ENCODE assay signal across 19 mouse cellular contexts in genomic region chr2:6227059-6227445, GRCm38 (mm10). TPM values are rescaled to one million over a fixed set of nuclear protein-coding genes. Genes with fewer than 3 reads are reported as not detected.
A peak's percentile ranks its signal among the peaks of the same experiment; 100 is the strongest.
DNase-seq lines count a peak whose midpoint lies in the region; ATAC-seq and TF ChIP-seq lines count a peak whose summit lies in the region.
"Had no signal": no experiment of that assay in that cellular context is flagged by ENCODE, and none has a peak within 500 bp of the region (broad histone marks: within the 10 kb centered on the region; RNA-seq: fewer than 3 reads in every experiment).

No protein-coding gene starts in this region.

- H3K4me2 ChIP-seq in forebrain, postnatal 0 days (ENCODE audit: low read depth) = no peak overlapping the region
- no peak overlapping the region for H3K4me2 ChIP-seq in forebrain, embryonic 16.5 days (ENCODE audit: low read length)
- no peak overlapping the region for H3K4me2 ChIP-seq in midbrain, embryonic 15.5 days
- H3K4me2 ChIP-seq in midbrain, embryonic 16.5 days (ENCODE audit: low read length) = no peak overlapping the region
- H3K4me2 ChIP-seq: forebrain, embryonic 15.5 days; heart, embryonic 13.5 days; limb, embryonic 13.5 days; liver, embryonic 11.5 days; lung, embryonic 15.5 days; midbrain, embryonic 12.5 days had no signal

- no peak for TF ChIP-seq CTCF in forebrain, postnatal 0 days (IDR thresholded peaks at IDR 0.05; ENCODE audit: low read depth)
- TF ChIP-seq CTCF in thymus, adult 2 months (IDR thresholded peaks at IDR 0.05; ENCODE audit: borderline replicate concordance, control insufficient read depth, extremely low read depth, insufficient read depth, low read length, poor library complexity) = no peak

- no peak for TF ChIP-seq POLR2A in thymus, adult 2 months (IDR thresholded peaks at IDR 0.05; ENCODE audit: control insufficient read depth, extremely low read depth, insufficient read depth, low read length, poor library complexity)

- peak overlapping the region; percentile 45; the same call in 1 of the 2 replicates for H3K27ac ChIP-seq in forebrain, postnatal 0 days (ENCODE audit: low read depth, low read length)
- no peak overlapping the region for H3K27ac ChIP-seq in forebrain, embryonic 16.5 days (ENCODE audit: low read length)
- no peak overlapping the region for H3K27ac ChIP-seq in midbrain, embryonic 15.5 days
- no peak overlapping the region for H3K27ac ChIP-seq in midbrain, embryonic 16.5 days (ENCODE audit: low read length)
- H3K27ac ChIP-seq in thymus, adult 2 months (ENCODE audit: control insufficient read depth, insufficient read depth, low read length) = no peak overlapping the region
- H3K27ac ChIP-seq: forebrain, embryonic 15.5 days; heart, embryonic 13.5 days; kidney, postnatal 0 days; limb, embryonic 13.5 days; lung, embryonic 15.5 days; midbrain, embryonic 12.5 days had no signal

- no peaks in the 10 kb centered on the region for H3K9me3 ChIP-seq in forebrain, postnatal 0 days (ENCODE audit: low read length)
- no peaks in the 10 kb centered on the region; the same call in 1 of the 2 replicates for H3K9me3 ChIP-seq in forebrain, embryonic 16.5 days (ENCODE audit: control insufficient read depth, low read length)
- no peaks in the 10 kb centered on the region for H3K9me3 ChIP-seq in midbrain, embryonic 15.5 days
- peaks cover 3% of the 10 kb centered on the region; the same call in 1 of the 2 replicates for H3K9me3 ChIP-seq in midbrain, embryonic 16.5 days (replicated peaks; ENCODE audit: control insufficient read depth, low read length, poor library complexity, severe bottlenecking)
- H3K9me3 ChIP-seq: heart, embryonic 13.5 days; lung, embryonic 15.5 days had no signal

- H3K9ac ChIP-seq in forebrain, postnatal 0 days = no peak overlapping the region
- H3K9ac ChIP-seq in forebrain, embryonic 16.5 days (replicated peaks; ENCODE audit: low read depth, low read length) = no peak overlapping the region
- H3K9ac ChIP-seq in midbrain, embryonic 15.5 days = no peak overlapping the region
- no peak overlapping the region for H3K9ac ChIP-seq in midbrain, embryonic 16.5 days (ENCODE audit: low read depth, low read length)
- H3K9ac ChIP-seq: forebrain, embryonic 15.5 days; heart, embryonic 13.5 days; limb, embryonic 13.5 days; lung, embryonic 15.5 days; midbrain, embryonic 12.5 days had no signal

- no peak overlapping the region for H3K4me3 ChIP-seq in forebrain, postnatal 0 days (ENCODE audit: low read depth, low read length)
- no peak overlapping the region for H3K4me3 ChIP-seq in forebrain, embryonic 16.5 days (replicated peaks; ENCODE audit: low read length)
- no peak overlapping the region for H3K4me3 ChIP-seq in midbrain, embryonic 15.5 days
- no peak overlapping the region for H3K4me3 ChIP-seq in midbrain, embryonic 16.5 days (ENCODE audit: low read depth, low read length)
- H3K4me3 ChIP-seq in thymus, adult 2 months (ENCODE audit: control insufficient read depth, insufficient read depth, low read length) = no peak overlapping the region
- H3K4me3 ChIP-seq: forebrain, embryonic 15.5 days; heart, embryonic 13.5 days; limb, embryonic 13.5 days; lung, embryonic 15.5 days; midbrain, embryonic 12.5 days had no signal

- H3K27me3 ChIP-seq in forebrain, postnatal 0 days (ENCODE audit: insufficient read depth, low read length) = no peaks in the 10 kb centered on the region
- H3K27me3 ChIP-seq in forebrain, embryonic 16.5 days (replicated peaks; ENCODE audit: control insufficient read depth, insufficient read depth, low read length) = no peaks in the 10 kb centered on the region
- no peaks in the 10 kb centered on the region for H3K27me3 ChIP-seq in midbrain, embryonic 15.5 days (replicated peaks)
- H3K27me3 ChIP-seq in midbrain, embryonic 16.5 days (ENCODE audit: control insufficient read depth, insufficient read depth, low read depth, low read length) = no peaks in the 10 kb centered on the region
- no peaks in the 10 kb centered on the region for H3K27me3 ChIP-seq in thymus, adult 2 months (ENCODE audit: control insufficient read depth, insufficient read depth, low read length)
- H3K27me3 ChIP-seq: forebrain, embryonic 15.5 days; heart, embryonic 13.5 days; limb, embryonic 13.5 days; lung, embryonic 15.5 days; midbrain, embryonic 12.5 days had no signal

- DNase-seq in forebrain, postnatal 0 days = peak; percentile 63
- DNase-seq in cerebellum, adult 9-10 months = peak; percentile 54
- peak; percentile 75 to 77 for DNase-seq in cerebellum, postnatal 14 days
- DNase-seq in thymus, adult 2 months = no peak
- DNase-seq: B cell, adult 2 months; heart, postnatal 10 days; right cerebral cortex, postnatal 4 days; thymus, postnatal 4 days had no signal

- H3K36me3 ChIP-seq in forebrain, postnatal 0 days (ENCODE audit: insufficient read depth) = no peaks in the 10 kb centered on the region
- H3K36me3 ChIP-seq in forebrain, embryonic 16.5 days (ENCODE audit: control insufficient read depth, insufficient read depth) = no peaks in the 10 kb centered on the region
- no peaks in the 10 kb centered on the region for H3K36me3 ChIP-seq in midbrain, embryonic 15.5 days (replicated peaks)
- H3K36me3 ChIP-seq in midbrain, embryonic 16.5 days (ENCODE audit: control insufficient read depth, insufficient read depth, low read length) = no peaks in the 10 kb centered on the region
- no peaks in the 10 kb centered on the region for H3K36me3 ChIP-seq in thymus, adult 2 months (ENCODE audit: control insufficient read depth, insufficient read depth, low read length)
- H3K36me3 ChIP-seq: forebrain, embryonic 15.5 days; heart, embryonic 13.5 days; limb, embryonic 13.5 days; lung, embryonic 15.5 days; midbrain, embryonic 12.5 days had no signal

- H3K4me1 ChIP-seq in forebrain, postnatal 0 days (ENCODE audit: insufficient read depth) = peaks cover 9% of the 10 kb centered on the region
- no peaks in the 10 kb centered on the region for H3K4me1 ChIP-seq in forebrain, embryonic 16.5 days (replicated peaks; ENCODE audit: control insufficient read depth, insufficient read depth, low read length)
- H3K4me1 ChIP-seq in midbrain, embryonic 15.5 days = peaks cover 7% of the 10 kb centered on the region; the same call in 1 of the 2 replicates
- H3K4me1 ChIP-seq in midbrain, embryonic 16.5 days (ENCODE audit: control insufficient read depth, insufficient read depth, low read length) = no peaks in the 10 kb centered on the region; the same call in 1 of the 2 replicates
- H3K4me1 ChIP-seq in thymus, adult 2 months (replicated peaks; ENCODE audit: control insufficient read depth, insufficient read depth, low read length) = no peaks in the 10 kb centered on the region
- H3K4me1 ChIP-seq: heart, embryonic 13.5 days; limb, embryonic 13.5 days; lung, embryonic 15.5 days; midbrain, embryonic 12.5 days had no signal

- ATAC-seq in forebrain, postnatal 0 days = peak; percentile 86
- ATAC-seq in forebrain, embryonic 16.5 days = no peak
- 0 out of 2 replicates have a peak, but pooled peaks have one; percentile 45 for ATAC-seq in midbrain, embryonic 15.5 days (replicated peaks)
- no peak for ATAC-seq in midbrain, embryonic 16.5 days
- ATAC-seq: forebrain, embryonic 15.5 days; intestine, embryonic 16.5 days had no signal

- WGBS in forebrain, postnatal 0 days = 42% methylated on average over 7 of the region's 7 CpGs
- 56% methylated on average over 7 of the region's 7 CpGs for WGBS in forebrain, embryonic 16.5 days
- 74% methylated on average over 7 of the region's 7 CpGs for WGBS in midbrain, embryonic 15.5 days
- 75% methylated on average over 7 of the region's 7 CpGs for WGBS in midbrain, embryonic 16.5 days
- 93% methylated on average over 7 of the region's 7 CpGs for WGBS in thymus, adult 2 months

RNA-seq across cellular contexts. Expression of gene Echdc3, which starts 14.2 kb away (rescaled TPM):
- 1.5 TPM in 2 replicates for total RNA-seq in forebrain, postnatal 0 days (2014; rRNA removed)
- polyA plus RNA-seq in forebrain, postnatal 0 days (2015; fragmentation: Nextera tagmentation; extraction: Ambion mirVana) = 0.96 and 1.5 TPM in 2 replicates
- polyA plus RNA-seq in forebrain, embryonic 16.5 days (2015; fragmentation: Nextera tagmentation; extraction: Ambion mirVana) = 0.51 and 0.82 TPM in 2 replicates
- 1.2 and 1.3 TPM in 2 replicates for polyA plus RNA-seq in midbrain, embryonic 15.5 days (2015; fragmentation: Nextera tagmentation; extraction: Ambion mirVana)
- polyA plus RNA-seq in midbrain, embryonic 16.5 days (2015; fragmentation: Nextera tagmentation; extraction: Ambion mirVana) = 1.1 and 1.5 TPM in 2 replicates
- 3.9 and 5.3 TPM in 2 replicates for polyA plus RNA-seq in thymus, adult 2 months (2012; rRNA removed)

Comparison
In these comparisons a context has a peak if more than half of its experiments do, and no peak if none do; other contexts are left out.
1. ATAC-seq: peak in forebrain, postnatal 0 days (single experiment) and midbrain, embryonic 15.5 days (single experiment); none in forebrain, embryonic 16.5 days (single experiment) and midbrain, embryonic 16.5 days (single experiment).